Mouse (Mus musculus) testis, adult 2 months (tissue): ENCODE measurements around the gene Ywhab. TPM values are rescaled to one million over a fixed set of nuclear protein-coding genes. Genes with fewer than 3 reads are reported as not detected.

Experiments
- H3K27ac ChIP-seq: fragments of 200-500 bp; 2 replicates; pipeline ENCODE4 v1.5.1; 2012; ENCODE audit warnings: low read depth, low read length; ENCODE audit not compliant: control insufficient read depth, insufficient read depth
- H3K27me3 ChIP-seq: fragments of 200-500 bp; 2 replicates; pipeline ENCODE4 v1.6.1; 2012; ENCODE audit warnings: mild to moderate bottlenecking, low read length, moderate library complexity; ENCODE audit not compliant: control insufficient read depth, insufficient read depth
- H3K36me3 ChIP-seq: fragments of 200-500 bp; 2 replicates; pipeline ENCODE4 v1.6.1; 2012; ENCODE audit warnings: mild to moderate bottlenecking, low read length; ENCODE audit not compliant: control insufficient read depth, insufficient read depth
- H3K4me1 ChIP-seq: fragments of 200-500 bp; 2 replicates; pipeline ENCODE4 v1.6.1; 2012; ENCODE audit warnings: low read length; ENCODE audit not compliant: control insufficient read depth, insufficient read depth
- H3K4me3 ChIP-seq: fragments of 200-500 bp; 2 replicates; pipeline ENCODE4 v1.5.1; 2012; ENCODE audit warnings: low read depth, mild to moderate bottlenecking, low read length, moderate library complexity, mixed read lengths; ENCODE audit not compliant: control insufficient read depth
- CTCF ChIP-seq: fragments of 200-500 bp; IDR thresholded peaks from 2 replicates; pipeline ENCODE4 v1.5.1; 2012; ENCODE audit warnings: low read depth, mild to moderate bottlenecking, inconsistent platforms, low read length, moderate library complexity; ENCODE audit not compliant: control insufficient read depth, insufficient read depth, insufficient replicate concordance
- POLR2A ChIP-seq: fragments of 200-500 bp; IDR thresholded peaks from 2 replicates; pipeline ENCODE4 v1.6.1; 2012; ENCODE audit warnings: low read depth, mild to moderate bottlenecking, inconsistent platforms, low read length, moderate library complexity; ENCODE audit not compliant: control insufficient read depth
- polyA plus RNA-seq: library from polyadenylated mRNA; depleted of rRNA; stranded (reverse); fragments of >200 nt; gene quantifications from 2 replicates; pipeline ENCODE4 v1.2.3, GENCODE M21; 2012

Ywhab gene
- polyA plus RNA-seq, 1 experiment: 15.7 TPM

DNA sequence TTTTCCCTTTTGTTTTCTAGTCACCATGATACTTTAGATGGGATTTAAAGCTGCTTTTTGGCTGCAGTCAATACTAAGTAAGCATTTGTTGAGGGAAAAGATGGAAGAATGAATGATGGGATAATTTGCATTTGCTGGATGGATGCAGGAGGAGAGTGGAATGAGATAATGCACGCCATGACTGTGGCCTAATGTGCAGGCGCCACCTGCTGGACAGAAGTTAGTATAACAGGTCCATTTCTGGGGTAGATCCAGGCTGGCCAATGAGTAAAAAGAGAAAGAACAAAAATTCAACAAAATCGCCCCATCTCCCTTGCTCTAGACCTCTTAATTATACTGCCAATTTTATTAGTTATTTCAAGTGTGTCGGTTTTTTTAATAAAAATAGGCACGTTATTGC lies 26.2 kb upstream of the Ywhab start:
- no peaks in the 10 kb centered on the region for H3K36me3 ChIP-seq
- peaks cover 4% of the 10 kb centered on the region for H3K4me1 ChIP-seq
- no peak for TF ChIP-seq POLR2A
- peak; percentile 91; the same call in 1 of the 2 replicates for TF ChIP-seq CTCF
- H3K27ac ChIP-seq: no peak overlapping the region
- H3K27me3 ChIP-seq: no peaks in the 10 kb centered on the region
- no peak overlapping the region for H3K4me3 ChIP-seq

- TF ChIP-seq CTCF: no peak
- TF ChIP-seq POLR2A: no peak
- Histone ChIP-seq H3K4me3 (no peak overlapping the region), H3K36me3 (no peaks in the 10 kb centered on the region), H3K4me1 (no peaks in the 10 kb centered on the region), H3K27me3 (no peaks in the 10 kb centered on the region), H3K27ac (no peak overlapping the region)
Measured at GRCm38 (mm10) chr2:163970326-163970725, 24.4 kb upstream of the Ywhab start.

DNA sequence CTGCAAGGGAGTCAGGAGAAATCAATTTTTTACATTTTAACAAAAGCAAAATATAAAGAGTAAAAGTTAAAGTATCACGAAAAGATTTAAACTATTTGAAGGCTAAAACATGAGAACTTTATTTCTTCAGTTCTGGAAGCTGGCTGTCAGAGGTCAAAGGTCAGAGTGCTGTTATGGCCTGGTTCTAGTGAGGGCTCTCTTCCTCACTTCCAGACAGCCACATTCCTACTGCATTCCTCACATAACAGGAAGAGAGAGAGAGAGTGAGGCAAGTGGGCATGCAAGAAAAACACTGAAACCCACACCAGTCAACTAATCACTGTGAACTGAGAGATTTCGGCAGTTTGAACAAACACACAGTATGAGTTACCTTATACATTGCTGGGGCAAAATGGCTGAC lies 20.7 kb upstream of the Ywhab start:
- no peaks in the 10 kb centered on the region for H3K27me3 ChIP-seq

DNA sequence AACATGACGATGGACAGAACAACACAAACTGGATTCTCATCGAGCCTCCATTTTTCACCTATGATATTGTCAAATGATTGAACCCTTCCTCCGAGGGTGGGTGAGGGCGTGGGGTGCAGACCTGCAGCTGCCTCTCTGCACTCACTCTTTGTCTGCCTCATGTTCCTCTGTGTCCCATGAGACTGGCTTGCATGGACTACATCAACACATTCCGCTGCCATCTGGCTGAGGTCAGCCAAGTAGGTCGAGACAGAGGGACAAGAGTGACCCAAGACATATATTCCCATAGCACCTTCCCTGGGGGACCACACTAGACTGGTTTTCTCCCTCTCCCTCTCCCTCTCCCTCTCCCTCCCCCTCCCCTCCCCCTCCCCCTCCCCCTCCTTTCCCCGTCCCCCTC lies 18.3 kb upstream of the Ywhab start:
- Histone ChIP-seq H3K27ac (no peak overlapping the region), H3K36me3 (no peaks in the 10 kb centered on the region), H3K27me3 (no peaks in the 10 kb centered on the region), H3K4me3 (no peak overlapping the region), H3K4me1 (no peaks in the 10 kb centered on the region)
- no peak for TF ChIP-seq POLR2A
- no peak for TF ChIP-seq CTCF

More for the DNA sequence above, 20.7 kb upstream of the Ywhab start:
- no peak overlapping the region for H3K4me3 ChIP-seq
- no peaks in the 10 kb centered on the region for H3K36me3 ChIP-seq
- H3K27ac ChIP-seq: no peak overlapping the region
- H3K4me1 ChIP-seq: no peaks in the 10 kb centered on the region
- TF ChIP-seq CTCF (no peak), POLR2A (no peak)

DNA sequence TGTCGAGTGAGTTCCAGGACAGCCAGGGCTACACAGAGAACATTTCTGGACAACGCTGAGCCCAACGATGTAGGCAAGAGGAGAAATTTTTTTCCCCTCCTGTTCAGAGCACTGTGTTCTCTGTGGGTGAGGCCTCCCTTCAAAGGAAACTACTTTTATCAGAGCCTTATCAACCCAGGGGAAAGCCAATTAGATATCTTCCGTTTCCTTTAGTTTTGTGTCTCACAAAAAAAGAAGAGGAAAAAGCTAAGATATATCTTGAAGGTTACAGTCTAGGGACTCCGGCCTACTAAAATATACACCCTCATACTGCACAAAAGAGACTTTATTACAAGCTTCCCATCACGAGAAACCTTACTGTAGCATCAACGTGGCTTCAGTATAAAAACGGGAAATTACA lies 7.5 kb upstream of the Ywhab start:
- Histone ChIP-seq H3K36me3 (no peaks in the 10 kb centered on the region), H3K27me3 (no peaks in the 10 kb centered on the region), H3K27ac (no peak overlapping the region), H3K4me3 (no peak overlapping the region), H3K4me1 (no peaks in the 10 kb centered on the region)
- TF ChIP-seq POLR2A (no peak), CTCF (no peak)

GRCm38 (mm10) chr2:163992871-163993270 lies 1.9 kb upstream of the Ywhab start:
- Histone ChIP-seq H3K36me3 (no peaks in the 10 kb centered on the region), H3K27ac (no peak overlapping the region; the same call in 1 of the 2 replicates), H3K4me1 (peaks cover 10% of the 10 kb centered on the region), H3K4me3 (no peak overlapping the region), H3K27me3 (no peaks in the 10 kb centered on the region)
- TF ChIP-seq CTCF (no peak), POLR2A (no peak)

DNA sequence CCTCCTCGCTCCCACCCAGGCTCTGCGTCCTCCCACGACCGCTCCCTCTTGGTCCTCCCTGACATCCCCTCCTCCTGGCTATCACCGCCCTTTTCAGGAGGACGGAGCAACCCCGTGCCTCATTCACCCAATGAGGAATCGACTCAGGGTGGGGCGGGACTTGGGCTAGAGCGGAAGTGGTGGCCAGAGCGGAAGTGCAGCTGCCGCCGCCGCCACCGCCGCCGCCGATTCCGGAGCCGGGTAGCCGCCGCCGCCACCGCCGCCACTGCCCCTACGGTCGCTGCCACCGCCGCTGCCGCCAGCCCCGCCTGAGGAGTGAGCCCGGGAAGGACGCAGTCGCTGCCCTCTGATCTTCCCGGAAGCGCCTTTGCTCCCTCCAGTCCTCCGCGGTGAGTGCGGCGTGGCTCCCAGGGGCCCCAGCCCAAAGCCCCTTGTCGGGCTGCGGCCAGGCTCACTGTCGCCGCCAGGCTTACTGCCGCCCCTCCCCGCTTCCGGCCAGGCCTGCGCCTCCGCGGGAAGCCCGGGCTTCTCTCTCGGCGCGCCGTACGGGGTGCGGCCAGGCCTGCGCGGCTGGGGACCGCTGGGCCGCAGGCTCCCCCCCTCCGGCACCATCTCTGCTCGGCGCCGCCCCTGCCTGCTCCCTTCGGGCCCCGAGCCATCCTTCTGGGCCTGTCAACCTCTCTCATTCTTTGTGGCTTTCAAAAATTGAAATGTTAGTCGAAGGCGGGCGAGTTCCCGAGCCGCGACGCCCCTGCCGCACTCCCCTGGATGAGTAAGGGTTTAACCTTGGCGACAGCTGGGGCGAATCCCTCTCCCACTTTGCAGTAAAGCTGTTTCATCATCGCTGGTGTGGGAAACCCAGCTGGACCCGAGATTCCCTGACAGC lies 460 bp downstream of the Ywhab start:
- TF ChIP-seq CTCF (no peak), POLR2A (peak; percentile 82)
- H3K36me3 ChIP-seq: no peaks in the 10 kb centered on the region
- no peaks in the 10 kb centered on the region for H3K27me3 ChIP-seq
- H3K4me1 ChIP-seq: peaks cover 10% of the 10 kb centered on the region
- peak overlapping the region; percentile 94 for H3K27ac ChIP-seq
- H3K4me3 ChIP-seq: peak overlapping the region; percentile 95

DNA sequence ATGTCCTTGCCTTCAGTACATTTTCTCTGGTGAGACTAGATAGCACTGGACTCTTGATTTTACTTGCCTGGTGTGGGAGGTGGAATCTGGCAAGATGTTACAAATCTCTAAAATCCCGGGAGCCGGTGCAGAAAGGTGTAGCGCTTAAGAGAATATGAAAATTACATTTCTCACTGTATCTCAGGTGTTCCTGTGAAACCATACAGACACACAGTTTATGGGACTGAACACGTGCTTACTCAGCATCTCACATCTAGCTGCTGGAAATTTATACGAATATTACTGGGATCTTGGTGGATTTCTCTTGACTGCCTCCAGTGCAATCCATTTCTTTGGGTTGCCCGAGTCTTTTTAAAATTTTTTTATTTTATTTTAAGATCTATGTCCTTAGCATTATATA lies 1.5 kb downstream of the Ywhab start:
- no peak overlapping the region; the same call in 1 of the 2 replicates for H3K27ac ChIP-seq
- H3K27me3 ChIP-seq: no peaks in the 10 kb centered on the region
- TF ChIP-seq CTCF: no peak
- TF ChIP-seq POLR2A: no peak
- no peaks in the 10 kb centered on the region for H3K36me3 ChIP-seq
- peaks cover 10% of the 10 kb centered on the region for H3K4me1 ChIP-seq
- H3K4me3 ChIP-seq: peak overlapping the region; percentile 95; the same call in 1 of the 2 replicates
